Mouse (Mus musculus): ENCODE measurements at regions not wholly inside any gene's neighbourhood (a gene's known extent, or its start where the extent isn't known, plus 50 kb on each side); places are given as distances from the start of the nearest gene placed in this dataset.

- 71% methylated on average over 8 of the region's 8 CpGs for WGBS
- DNase-seq (ENCODE audit: low read depth, low spot score) = no peak
These were observed 77.2 kb upstream of the Ralgps2 start for GRCm38 (mm10) chr1:157016625-157017024.

GRCm38 (mm10) chr1:157014532-157015497, 75.4 kb upstream of the Ralgps2 start:
- 80% methylated on average over 17 of the region's 17 CpGs for WGBS
- no peak for DNase-seq (ENCODE audit: low read depth, low spot score)

- no peak for DNase-seq (ENCODE audit: low read depth, low spot score)
- 79% methylated on average over 7 of the region's 7 CpGs for WGBS
These were observed 74.2 kb upstream of the Ralgps2 start for GRCm38 (mm10) chr1:157013669-157014048.

- WGBS = 43% methylated on average over 7 of the region's 7 CpGs
- no peak for DNase-seq (ENCODE audit: low read depth, low spot score)
These were observed 73.7 kb upstream of the Ralgps2 start for GRCm38 (mm10) chr1:157012950-157013668.

- WGBS = 80% methylated on average over 6 of the region's 6 CpGs
- DNase-seq (ENCODE audit: low read depth, low spot score) = no peak
These were observed 71.8 kb upstream of the Ralgps2 start for GRCm38 (mm10) chr1:157011226-157011625.

GRCm38 (mm10) chr1:157009427-157009826, 70.0 kb upstream of the Ralgps2 start:
- DNase-seq (ENCODE audit: low read depth, low spot score) = peak; percentile 83
- whole genome bisulfite sequencing = 36% methylated on average over 9 of the region's 9 CpGs

- no peak for DNase-seq (ENCODE audit: low read depth, low spot score)
- WGBS = 74% methylated on average over 4 of the region's 4 CpGs
These were observed 68.7 kb upstream of the Ralgps2 start for GRCm38 (mm10) chr1:157007891-157008730.

GRCm38 (mm10) chr1:157004312-157005074, 65.1 kb upstream of the Ralgps2 start:
- no peak for DNase-seq (ENCODE audit: low read depth, low spot score)
- WGBS = 87% methylated on average over 16 of the region's 16 CpGs

- no peak for DNase-seq (ENCODE audit: low read depth, low spot score)
These were observed 63.6 kb upstream of the Ralgps2 start for GRCm38 (mm10) chr1:157003034-157003433.

GRCm38 (mm10) chr1:157002258-157002657, 62.8 kb upstream of the Ralgps2 start:
- DNase-seq (ENCODE audit: low read depth, low spot score) = no peak
- WGBS = 94% methylated on average over 2 of the region's 2 CpGs

More at GRCm38 (mm10) chr1:157003034-157003433, 63.6 kb upstream of the Ralgps2 start:
- 72% methylated on average over 7 of the region's 7 CpGs for WGBS

GRCm38 (mm10) chr1:157001008-157001660, 61.7 kb upstream of the Ralgps2 start:
- no peak for DNase-seq (ENCODE audit: low read depth, low spot score)

GRCm38 (mm10) chr1:156999947-157000346, 60.5 kb upstream of the Ralgps2 start:
- DNase-seq (ENCODE audit: low read depth, low spot score) = no peak
- 90% methylated on average over 8 of the region's 8 CpGs for WGBS

More at GRCm38 (mm10) chr1:157001008-157001660, 61.7 kb upstream of the Ralgps2 start:
- 26% methylated on average over 6 of the region's 6 CpGs for WGBS

GRCm38 (mm10) chr1:156999272-156999671, 59.8 kb upstream of the Ralgps2 start:
- WGBS = 90% methylated on average over 8 of the region's 8 CpGs
- no peak for DNase-seq (ENCODE audit: low read depth, low spot score)

- no peak for DNase-seq (ENCODE audit: low read depth, low spot score)
- WGBS = 32% methylated on average over 12 of the region's 12 CpGs
These were observed 58.3 kb upstream of the Ralgps2 start for GRCm38 (mm10) chr1:156997476-156998305.

GRCm38 (mm10) chr1:156997033-156997432, 57.6 kb upstream of the Ralgps2 start:
- no peak for DNase-seq (ENCODE audit: low read depth, low spot score)
- WGBS = 85% methylated on average over 10 of the region's 10 CpGs

GRCm38 (mm10) chr1:156996084-156996880, 56.9 kb upstream of the Ralgps2 start:
- WGBS = 64% methylated on average over 10 of the region's 10 CpGs

More at GRCm38 (mm10) chr1:156996084-156996880, 56.9 kb upstream of the Ralgps2 start:
- no peak for DNase-seq (ENCODE audit: low read depth, low spot score)
